Mouse (Mus musculus) testis, adult 2 months (tissue): ENCODE data around the gene Mrpl52. TPM values are rescaled to one million over a fixed set of nuclear protein-coding genes. Genes with fewer than 3 reads are reported as not detected.

Experiments
- H3K27ac ChIP-seq: fragments of 200-500 bp; 2 replicates; pipeline ENCODE4 v1.5.1; 2012; ENCODE audit warnings: low read depth, low read length; ENCODE audit not compliant: control insufficient read depth, insufficient read depth
- H3K27me3 ChIP-seq: fragments of 200-500 bp; 2 replicates; pipeline ENCODE4 v1.6.1; 2012; ENCODE audit warnings: mild to moderate bottlenecking, low read length, moderate library complexity; ENCODE audit not compliant: control insufficient read depth, insufficient read depth
- H3K36me3 ChIP-seq: fragments of 200-500 bp; 2 replicates; pipeline ENCODE4 v1.6.1; 2012; ENCODE audit warnings: mild to moderate bottlenecking, low read length; ENCODE audit not compliant: control insufficient read depth, insufficient read depth
- H3K4me1 ChIP-seq: fragments of 200-500 bp; 2 replicates; pipeline ENCODE4 v1.6.1; 2012; ENCODE audit warnings: low read length; ENCODE audit not compliant: control insufficient read depth, insufficient read depth
- H3K4me3 ChIP-seq: fragments of 200-500 bp; 2 replicates; pipeline ENCODE4 v1.5.1; 2012; ENCODE audit warnings: low read depth, mild to moderate bottlenecking, low read length, moderate library complexity, mixed read lengths; ENCODE audit not compliant: control insufficient read depth
- CTCF ChIP-seq: fragments of 200-500 bp; IDR thresholded peaks from 2 replicates; pipeline ENCODE4 v1.5.1; 2012; ENCODE audit warnings: low read depth, mild to moderate bottlenecking, inconsistent platforms, low read length, moderate library complexity; ENCODE audit not compliant: control insufficient read depth, insufficient read depth, insufficient replicate concordance
- POLR2A ChIP-seq: fragments of 200-500 bp; IDR thresholded peaks from 2 replicates; pipeline ENCODE4 v1.6.1; 2012; ENCODE audit warnings: low read depth, mild to moderate bottlenecking, inconsistent platforms, low read length, moderate library complexity; ENCODE audit not compliant: control insufficient read depth
- polyA plus RNA-seq: library from polyadenylated mRNA; depleted of rRNA; stranded (reverse); fragments of >200 nt; gene quantifications from 2 replicates; pipeline ENCODE4 v1.2.3, GENCODE M21; 2012; rRNA removed

Mrpl52 gene
- polyA plus RNA-seq, 1 experiment = 85.4 TPM

GRCm38 (mm10) chr14:54475941-54476844 is 49.5 kb downstream of the Mrpl52 start, which contains the start of gene Rem2:
Gene Rem2 (plus strand): TSS chr14:54476100.
- no peak within 1 kb of the TSS for H3K27ac ChIP-seq

GRCm38 (mm10) chr14:54477172-54477909 is 50.6 kb downstream of the Mrpl52 start:
- no peak overlapping the region for H3K4me3 ChIP-seq
- H3K27ac ChIP-seq = no peak overlapping the region
- H3K27me3 ChIP-seq = no peaks in the 10 kb centered on the region
- peaks cover 22% of the 10 kb centered on the region for H3K4me1 ChIP-seq
- H3K36me3 ChIP-seq = no peaks in the 10 kb centered on the region
- TF ChIP-seq POLR2A = no peak
- no peak for TF ChIP-seq CTCF

More at GRCm38 (mm10) chr14:54475941-54476844, 49.5 kb downstream of the Mrpl52 start, which contains the start of gene Rem2:
- Histone ChIP-seq H3K4me3 (peak within 1 kb of the TSS; percentile 49), H3K27me3 (no peaks in the 10 kb centered on the region), H3K36me3 (no peaks in the 10 kb centered on the region), H3K4me1 (peaks cover 22% of the 10 kb centered on the region)
- TF ChIP-seq CTCF (no peak), POLR2A (no peak)

Other genes starting within 250 kb of the Mrpl52 start
- gene Dad1, start 172.8 kb upstream of the Mrpl52 start, polyA plus RNA-seq = 625 and 632 TPM in 2 replicates
- gene Abhd4, start 172.7 kb upstream of the Mrpl52 start, polyA plus RNA-seq = 212 and 237 TPM in 2 replicates
- gene Olfr49, start 142.0 kb upstream of the Mrpl52 start, polyA plus RNA-seq = not detected in 2 replicates
- 28.0 and 28.6 TPM in 2 replicates for gene Oxa1l, start 66.1 kb upstream of the Mrpl52 start, polyA plus RNA-seq
- 17.7 and 19.5 TPM in 2 replicates for gene Slc7a7, start 9.1 kb upstream of the Mrpl52 start, polyA plus RNA-seq
- 16.8 and 17.4 TPM in 2 replicates for gene Mmp14, start 4.7 kb downstream of the Mrpl52 start, polyA plus RNA-seq
- gene Lrp10, start 37.2 kb downstream of the Mrpl52 start, polyA plus RNA-seq = 13.8 and 15.6 TPM in 2 replicates
- 0.25 and 0.28 TPM in 2 replicates for gene Rem2, start 49.2 kb downstream of the Mrpl52 start, polyA plus RNA-seq
- 17.5 and 19.0 TPM in 2 replicates for gene Prmt5, start 90.6 kb downstream of the Mrpl52 start, polyA plus RNA-seq
- gene Haus4, start 127.7 kb downstream of the Mrpl52 start, polyA plus RNA-seq = 107 and 125 TPM in 2 replicates
- gene Ajuba, start 150.6 kb downstream of the Mrpl52 start, polyA plus RNA-seq = 10.0 and 12.5 TPM in 2 replicates
- gene 4931414P19Rik, start 179.1 kb downstream of the Mrpl52 start, polyA plus RNA-seq = 2.1 and 3.5 TPM in 2 replicates
- 87.4 and 106 TPM in 2 replicates for gene Psmb5, start 191.1 kb downstream of the Mrpl52 start, polyA plus RNA-seq
- gene Psmb11, start 194.5 kb downstream of the Mrpl52 start, polyA plus RNA-seq = 0.04 and 0.38 TPM in 2 replicates
- gene Gm17606, start 214.0 kb downstream of the Mrpl52 start, polyA plus RNA-seq = not detected in 2 replicates
- gene Cdh24, start 214.5 kb downstream of the Mrpl52 start, polyA plus RNA-seq = 9.9 and 10.2 TPM in 2 replicates